Mouse (Mus musculus): ENCODE results near the gene Ptbp2.
A peak's percentile ranks its signal among the peaks of the same experiment; 100 is the strongest.

Gene Ptbp2

DNA sequence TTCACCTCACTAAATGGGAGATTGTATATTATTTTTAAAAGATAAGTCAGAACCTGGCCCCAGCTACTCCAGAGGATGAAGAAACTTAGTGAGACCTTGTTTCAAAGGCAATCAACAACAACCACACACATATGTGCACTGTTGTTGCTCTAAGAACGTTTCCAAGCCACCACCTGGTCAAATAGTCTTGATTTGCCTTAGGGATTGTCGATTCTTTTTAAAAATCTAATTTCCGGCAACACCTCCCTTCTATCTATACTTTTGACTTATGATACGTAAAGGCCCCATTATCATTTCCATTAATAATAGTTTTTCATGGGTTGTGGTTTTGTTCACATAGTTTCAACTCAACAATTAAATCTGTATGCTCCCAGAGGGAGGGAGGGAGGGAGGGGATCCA is at the start of gene Ptbp2:
Gene Ptbp2, minus strand, starts transcription at position 101 of the 400 bp plus-strand sequence.
- DNase-seq (ENCODE audit: low spot score): no peak

- no peak for DNase-seq (ENCODE audit: low spot score)
Observed at GRCm38 (mm10) chr3:119814678-119815077, 30.4 kb upstream of the Ptbp2 start.

DNA sequence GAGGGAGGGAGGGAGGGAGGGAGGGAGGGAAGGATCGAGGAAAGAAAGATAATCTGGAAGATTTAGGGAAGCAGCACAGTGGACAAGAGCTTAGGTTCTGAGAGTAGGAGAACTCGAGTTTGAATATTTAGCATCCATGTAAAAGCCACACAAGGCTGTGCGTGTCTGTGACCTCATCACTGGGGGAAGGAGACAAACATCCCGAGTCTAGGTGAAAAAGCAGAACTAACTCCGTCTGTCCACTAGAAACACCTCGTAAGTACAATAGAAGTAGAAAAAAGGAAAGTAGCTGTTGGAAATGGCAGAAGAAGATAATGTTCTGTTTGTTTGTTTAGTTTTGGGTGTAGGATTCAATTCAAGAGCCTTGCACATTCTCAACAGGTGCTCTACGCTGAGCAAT is 21.9 kb upstream of the Ptbp2 start:
- no peak for DNase-seq (ENCODE audit: low spot score)

GRCm38 (mm10) chr3:119794677-119795365 is 10.6 kb upstream of the Ptbp2 start:
- no peak for DNase-seq (ENCODE audit: low spot score)

GRCm38 (mm10) chr3:119782946-119783701 is 1.1 kb downstream of the Ptbp2 start:
- peak; percentile 41 for DNase-seq (ENCODE audit: low spot score)

DNA sequence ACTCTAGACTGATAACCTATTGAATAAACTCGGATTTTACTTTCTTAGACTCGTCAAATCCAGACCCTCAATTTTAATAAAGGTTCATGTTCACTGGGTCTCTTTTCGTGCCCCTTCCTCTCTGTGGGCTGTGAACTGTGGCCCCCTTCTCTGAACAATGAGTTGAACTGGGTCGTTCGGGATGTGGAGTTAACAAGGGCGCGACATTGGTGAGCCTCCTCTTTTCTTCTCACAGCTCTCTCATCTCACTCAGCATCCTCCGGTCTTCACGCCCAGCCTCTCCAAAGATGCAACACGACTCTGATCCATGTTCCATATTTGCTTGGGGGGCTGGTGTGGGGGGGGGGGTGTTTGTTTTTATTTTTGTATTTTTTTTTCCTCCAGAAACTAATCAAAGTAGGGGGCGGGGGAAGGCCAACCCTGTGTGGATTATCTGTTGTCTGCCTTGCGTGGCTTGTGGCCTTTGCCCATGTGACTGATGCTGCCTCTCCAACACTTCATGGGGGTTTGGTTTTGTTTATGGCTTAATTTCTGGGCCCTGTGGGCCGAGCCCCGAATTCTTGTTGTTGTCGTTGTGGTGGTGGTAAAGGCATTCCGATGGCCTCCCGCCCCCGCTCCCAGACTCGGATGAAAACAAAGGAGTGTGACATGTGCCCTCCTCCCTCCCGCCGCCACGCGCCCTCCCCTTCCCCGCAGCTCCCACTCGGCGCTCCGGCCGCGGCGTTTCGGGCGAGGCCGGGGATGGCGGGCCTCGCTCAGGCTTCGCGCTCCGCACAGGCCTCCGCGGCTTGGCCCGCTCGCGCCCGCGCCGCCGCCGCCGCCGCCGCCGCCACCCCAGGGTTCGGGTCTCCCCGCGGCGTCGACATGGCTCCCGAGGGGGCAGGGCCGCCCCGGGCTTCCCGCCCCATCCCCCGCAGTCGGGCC is 2.0 kb downstream of the Ptbp2 start:
- DNase-seq (ENCODE audit: low spot score): no peak

DNA sequence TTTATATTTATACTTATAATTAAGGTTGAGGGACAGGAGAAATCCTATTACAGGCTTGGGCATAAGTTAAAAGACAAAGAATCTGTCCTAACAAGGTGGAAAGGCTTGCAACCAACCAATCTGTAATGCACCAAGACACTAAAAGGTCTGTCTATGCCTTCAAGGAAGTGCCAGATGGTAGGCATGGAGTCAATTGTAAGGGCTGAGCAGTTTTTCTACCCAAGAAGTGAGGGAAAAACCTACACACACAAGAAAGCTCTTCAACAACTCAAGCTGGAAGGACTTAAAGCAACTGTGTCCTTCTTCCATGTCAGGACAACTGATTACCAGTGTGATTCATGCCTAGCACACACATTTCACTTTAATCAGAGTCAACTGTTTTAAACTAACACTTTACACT is 3.4 kb downstream of the Ptbp2 start:
- no peak for DNase-seq (ENCODE audit: low spot score)

- no peak for DNase-seq (ENCODE audit: low spot score)
Observed at GRCm38 (mm10) chr3:119779261-119779660, 5.0 kb downstream of the Ptbp2 start.

DNA sequence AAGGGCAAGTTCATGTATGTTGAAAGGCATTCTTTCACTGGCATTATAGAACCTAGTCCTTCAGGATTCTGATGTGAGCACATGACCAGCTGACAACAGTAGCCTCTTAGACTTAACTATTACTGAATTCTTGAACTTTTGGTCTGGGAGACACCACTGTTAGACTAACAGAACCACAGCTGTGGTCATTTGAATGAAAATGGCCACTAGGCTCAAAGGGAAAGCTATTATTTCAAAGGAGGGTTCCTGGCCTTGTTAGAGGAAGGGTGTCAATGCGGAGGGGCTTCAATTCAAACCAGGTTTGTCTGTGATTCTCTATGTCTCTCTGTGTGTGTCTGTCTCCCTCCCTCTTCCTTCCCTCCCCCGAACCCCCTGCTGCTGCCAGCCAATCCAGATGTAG is 5.8 kb downstream of the Ptbp2 start:
- DNase-seq (ENCODE audit: low spot score): no peak

- DNase-seq (ENCODE audit: low spot score): no peak
Observed at GRCm38 (mm10) chr3:119776129-119776528, 8.1 kb downstream of the Ptbp2 start.

GRCm38 (mm10) chr3:119772789-119773188 is 11.5 kb downstream of the Ptbp2 start:
- DNase-seq (ENCODE audit: low spot score): no peak

DNA sequence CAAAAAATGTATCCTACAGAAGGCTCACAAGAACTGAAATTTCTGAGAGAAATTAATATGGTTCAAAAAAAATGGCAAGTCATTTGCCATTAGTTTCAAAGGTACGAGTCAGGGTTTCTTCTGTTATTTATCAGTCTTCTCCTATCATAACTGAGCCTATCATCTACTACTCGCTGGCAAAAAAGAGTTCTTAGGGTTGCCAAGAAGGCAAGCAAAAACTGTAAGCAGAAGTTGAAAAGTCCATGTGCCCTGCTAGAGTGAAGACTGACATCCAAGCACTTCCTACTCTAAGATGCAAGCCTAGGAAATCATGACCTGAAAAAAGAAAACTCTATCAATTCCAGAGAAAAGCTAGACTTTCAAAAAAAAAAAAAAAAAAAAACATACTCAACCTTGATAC is 20.5 kb downstream of the Ptbp2 start:
- DNase-seq (ENCODE audit: low spot score): no peak

- DNase-seq (ENCODE audit: low spot score): no peak
Observed at GRCm38 (mm10) chr3:119761732-119762131, 22.5 kb downstream of the Ptbp2 start.

GRCm38 (mm10) chr3:119753791-119754190 is 30.5 kb downstream of the Ptbp2 start:
- DNase-seq (ENCODE audit: low spot score): no peak

DNA sequence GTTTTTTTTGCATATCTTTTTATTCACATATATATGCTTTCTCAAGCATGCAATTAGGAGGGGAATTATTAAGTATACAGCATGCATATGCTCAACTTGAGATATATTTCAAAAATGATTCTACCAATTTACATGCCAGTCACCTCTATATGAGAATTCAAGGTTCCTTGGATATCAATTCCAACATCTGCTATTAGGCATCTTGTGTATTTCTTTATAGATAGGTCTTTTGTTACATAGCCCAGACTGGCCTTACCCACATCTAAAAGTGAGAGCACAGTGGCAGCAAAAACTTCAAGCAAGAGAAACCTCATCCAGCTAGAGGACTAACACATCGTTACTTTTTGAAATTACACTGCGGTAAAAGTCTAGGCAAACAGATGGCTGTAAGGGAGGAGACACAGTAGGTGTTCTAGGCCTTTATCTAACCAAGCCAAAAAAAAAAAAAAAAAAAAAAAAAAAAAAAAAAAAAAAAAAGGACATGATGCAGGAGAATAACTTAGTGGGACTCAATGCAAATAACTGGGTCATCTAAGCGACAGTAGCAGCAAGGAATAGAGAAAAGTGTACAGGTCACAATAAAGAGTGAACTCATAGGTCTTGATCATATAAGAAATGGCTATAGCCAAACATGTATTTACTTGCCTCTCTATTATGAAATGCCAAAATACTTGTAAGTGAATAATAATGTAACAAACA is 34.6 kb downstream of the Ptbp2 start:
- DNase-seq (ENCODE audit: low spot score): no peak

DNA sequence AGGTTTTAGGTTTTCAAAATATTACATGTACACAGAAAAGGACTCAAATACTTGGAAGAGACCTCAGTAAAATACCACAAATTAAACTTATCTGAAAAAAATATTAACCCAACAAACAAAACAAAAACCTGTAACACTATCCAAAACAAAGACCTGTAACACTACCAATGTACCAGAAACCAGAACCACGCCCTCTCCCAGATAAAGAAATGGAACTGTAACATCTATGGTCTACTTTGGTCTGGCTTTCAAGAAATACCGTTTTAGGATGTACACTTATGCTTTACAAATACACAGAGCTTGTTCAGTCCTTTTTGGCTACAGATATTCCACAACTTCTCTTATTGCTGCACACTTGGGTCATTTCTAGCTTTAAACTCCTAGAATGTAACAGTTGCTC is 35.1 kb downstream of the Ptbp2 start:
- no peak for DNase-seq (ENCODE audit: low spot score)

DNA sequence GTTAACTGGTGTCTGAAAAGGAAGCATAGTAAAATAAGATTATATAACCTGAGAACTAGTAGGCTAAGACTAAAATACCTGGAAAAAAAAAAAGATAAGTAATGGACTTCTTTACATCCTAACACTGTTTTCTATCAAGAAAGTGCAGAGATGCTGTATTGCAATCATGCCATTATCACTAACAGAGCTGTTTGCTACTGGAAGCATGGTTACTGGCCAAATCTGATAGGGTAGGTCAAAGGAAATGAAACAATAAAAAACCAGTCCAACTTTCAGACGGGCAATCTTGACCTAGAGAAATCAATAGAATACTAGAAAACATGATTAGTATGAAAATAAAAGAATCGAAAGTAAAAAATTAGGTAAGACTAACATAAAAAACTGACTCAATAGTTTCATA is 37.6 kb downstream of the Ptbp2 start:
- no peak for DNase-seq (ENCODE audit: low spot score)

GRCm38 (mm10) chr3:119745801-119746200 is 38.5 kb downstream of the Ptbp2 start:
- DNase-seq (ENCODE audit: low spot score): no peak

DNA sequence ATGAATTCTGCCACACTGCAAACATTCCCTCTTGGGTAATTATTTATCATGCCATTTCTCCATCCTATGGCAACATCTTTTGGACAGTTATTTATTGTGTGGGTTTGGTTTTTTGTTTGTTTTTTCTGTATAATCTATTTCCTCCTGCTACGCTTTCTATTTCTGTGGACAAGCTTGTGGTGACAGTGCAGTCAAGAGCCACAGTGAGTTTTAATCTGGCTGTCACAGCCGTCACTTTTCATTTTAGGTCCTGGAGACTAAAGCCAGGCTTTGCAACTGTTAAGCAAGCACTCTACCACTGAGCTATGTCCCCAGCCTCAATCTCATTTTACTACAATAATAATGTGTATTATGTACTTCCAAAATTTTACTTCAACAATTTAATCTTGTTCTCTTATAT is 54.4 kb downstream of the Ptbp2 start:
- no peak for DNase-seq (ENCODE audit: low spot score)

- no peak for DNase-seq (ENCODE audit: low spot score)
Observed at GRCm38 (mm10) chr3:119712066-119712465, 72.2 kb downstream of the Ptbp2 start.

- DNase-seq (ENCODE audit: low spot score): no peak
Observed at GRCm38 (mm10) chr3:119711503-119711902, 72.8 kb downstream of the Ptbp2 start.

DNA sequence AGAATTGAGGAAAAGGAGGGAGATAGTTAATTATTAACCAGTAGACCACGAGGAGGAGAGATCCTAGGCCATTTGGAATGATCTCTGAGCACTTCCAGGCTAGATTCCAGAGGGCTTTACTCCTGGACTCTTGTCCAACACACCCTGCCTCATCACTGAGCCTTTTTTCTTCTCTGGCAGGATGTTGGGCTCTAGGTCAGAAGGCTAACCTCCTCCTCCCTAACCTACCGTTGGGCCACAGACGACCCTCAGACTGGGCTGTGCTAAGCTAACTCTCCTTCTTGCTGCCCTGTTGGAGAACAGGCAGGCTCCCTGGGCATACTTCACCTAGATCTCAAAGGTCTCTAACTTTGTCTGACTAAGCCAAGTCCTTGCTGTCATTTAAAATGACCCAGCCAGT is 82.8 kb downstream of the Ptbp2 start:
- DNase-seq (ENCODE audit: low spot score): no peak
